8 mouse cellular contexts compared by ENCODE assay signal in the genomic region with DNA sequence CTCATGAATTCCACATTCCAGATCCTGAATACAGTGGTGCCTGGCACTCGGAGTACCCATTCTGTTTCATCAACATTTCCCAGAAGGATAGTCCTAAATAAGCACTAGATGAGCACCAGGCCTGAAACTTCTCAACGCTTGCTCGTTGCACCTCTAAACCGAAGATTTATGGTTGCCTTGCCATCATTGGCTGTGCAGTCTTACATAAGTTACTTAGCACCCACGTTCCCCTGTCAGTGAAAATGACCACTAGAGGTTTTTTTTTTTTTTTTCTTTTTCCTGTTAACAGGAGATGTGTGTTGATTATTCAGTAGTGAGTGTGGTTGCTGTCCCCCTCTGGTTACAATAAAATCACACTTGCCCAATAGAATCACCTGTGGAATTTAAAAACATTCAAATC. TPM values are rescaled to one million over a fixed set of nuclear protein-coding genes. Genes with fewer than 3 reads are reported as not detected.
DNase-seq lines count a peak whose midpoint lies in the region; ATAC-seq and TF ChIP-seq lines count a peak whose summit lies in the region.

No protein-coding gene starts in this region.

- H3K36me3 ChIP-seq in kidney, adult 2 months (ENCODE audit: control insufficient read depth, insufficient read depth, low read length), result no peaks in the 10 kb centered on the region
- no peaks in the 10 kb centered on the region for H3K36me3 ChIP-seq in hindbrain, embryonic 16.5 days (ENCODE audit: control insufficient read depth, insufficient read depth, low read length)
- no peaks in the 10 kb centered on the region for H3K36me3 ChIP-seq in midbrain, embryonic 12.5 days

- H3K27me3 ChIP-seq in kidney, adult 2 months (replicated peaks; ENCODE audit: control insufficient read depth, insufficient read depth, low read length), result no peaks in the 10 kb centered on the region
- no peaks in the 10 kb centered on the region for H3K27me3 ChIP-seq in hindbrain, embryonic 16.5 days (replicated peaks; ENCODE audit: control insufficient read depth, insufficient read depth, low read length)
- no peaks in the 10 kb centered on the region for H3K27me3 ChIP-seq in midbrain, embryonic 12.5 days

- TF ChIP-seq CTCF in kidney, adult 2 months (conservative IDR thresholded peaks at IDR 0.05; ENCODE audit: insufficient read depth, insufficient read length, low read depth, low read length), result no peak

- no peak for ATAC-seq in hindbrain, embryonic 16.5 days
- ATAC-seq in midbrain, embryonic 12.5 days (ENCODE audit: low FRiP score, low read depth), result no peak
- no peak for ATAC-seq in inflammation-experienced regulatory T-cells, adult 6 months

- DNase-seq in kidney, adult 2 months, result peak; percentile 12
- no peak for DNase-seq in kidney, postnatal 10 days
- DNase-seq in cerebellum, postnatal 25 days, result peak; percentile 6 to 12
- no peak for DNase-seq in spleen, adult 18-20 months
- no peak for DNase-seq in adrenal gland, postnatal 25 days

- H3K9me3 ChIP-seq in hindbrain, embryonic 16.5 days (ENCODE audit: control insufficient read depth, low read length), result no peaks in the 10 kb centered on the region
- no peaks in the 10 kb centered on the region for H3K9me3 ChIP-seq in midbrain, embryonic 12.5 days

- no peak overlapping the region; the same call in 1 of the 2 replicates for H3K4me3 ChIP-seq in kidney, adult 2 months (ENCODE audit: insufficient read depth, low read depth, low read length)
- no peak overlapping the region for H3K4me3 ChIP-seq in hindbrain, embryonic 16.5 days (ENCODE audit: low read length)
- H3K4me3 ChIP-seq in midbrain, embryonic 12.5 days, result no peak overlapping the region

- WGBS in kidney, adult 2 months, result 44% methylated on average over 5 of the region's 5 CpGs
- 31% methylated on average over 5 of the region's 5 CpGs for WGBS in hindbrain, embryonic 16.5 days
- WGBS in midbrain, embryonic 12.5 days, result 73% methylated on average over 5 of the region's 5 CpGs

- no peak overlapping the region; the same call in 1 of the 2 replicates for H3K9ac ChIP-seq in hindbrain, embryonic 16.5 days (ENCODE audit: low read depth, low read length)
- no peak overlapping the region for H3K9ac ChIP-seq in midbrain, embryonic 12.5 days (replicated peaks)

- peak overlapping the region; percentile 71 for H3K4me2 ChIP-seq in hindbrain, embryonic 16.5 days (ENCODE audit: low read length)
- peak overlapping the region; percentile 65 for H3K4me2 ChIP-seq in midbrain, embryonic 12.5 days (replicated peaks)

- peak overlapping the region; percentile 66 for H3K27ac ChIP-seq in kidney, adult 2 months (ENCODE audit: insufficient read depth, low read depth, low read length)
- H3K27ac ChIP-seq in hindbrain, embryonic 16.5 days (ENCODE audit: low read depth, low read length), result no peak overlapping the region
- no peak overlapping the region for H3K27ac ChIP-seq in midbrain, embryonic 12.5 days (replicated peaks)

- H3K4me1 ChIP-seq in kidney, adult 2 months (ENCODE audit: control insufficient read depth, insufficient read depth, low read length), result peaks cover 7% of the 10 kb centered on the region; the same call in 1 of the 2 replicates
- H3K4me1 ChIP-seq in hindbrain, embryonic 16.5 days (ENCODE audit: control insufficient read depth, insufficient read depth, low read depth, low read length), result peaks cover 3% of the 10 kb centered on the region; the same call in 1 of the 2 replicates
- peaks cover 13% of the 10 kb centered on the region for H3K4me1 ChIP-seq in midbrain, embryonic 12.5 days

- TF ChIP-seq POLR2A in kidney, adult 2 months (IDR thresholded peaks at IDR 0.05; ENCODE audit: low read depth, low read length), result no peak

RNA-seq across cellular contexts. Expression of a gene that starts 0.4 kb away (rescaled TPM):
- polyA plus RNA-seq in kidney, adult 2 months (2012; rRNA removed), result 1.9 and 2.5 TPM in 2 replicates
- polyA plus RNA-seq in hindbrain, embryonic 16.5 days (2015; fragmentation: Nextera tagmentation; extraction: Ambion mirVana), result 13.6 and 13.9 TPM in 2 replicates
- 12.8 and 12.9 TPM in 2 replicates for polyA plus RNA-seq in midbrain, embryonic 12.5 days (2016; fragmentation: Nextera tagmentation; extraction: Ambion mirVana)
- 1 to 10 TPM; 1.7 to 7.2 (median 6.5) TPM for polyA plus RNA-seq in inflammation-experienced regulatory T-cells, adult 6 months (2017; shearing (Covaris generic))
- total RNA-seq in adrenal gland, postnatal 25 days (2021), result 7.4 and 9.8 TPM in 2 replicates

RNA-seq across cellular contexts. Expression of a gene that starts 1.2 kb away (rescaled TPM):
- 3.3 and 3.8 TPM in 2 replicates for polyA plus RNA-seq in kidney, adult 2 months (2012; rRNA removed)
- 2.1 TPM in 2 replicates for polyA plus RNA-seq in hindbrain, embryonic 16.5 days (2015; fragmentation: Nextera tagmentation; extraction: Ambion mirVana)
- polyA plus RNA-seq in midbrain, embryonic 12.5 days (2016; fragmentation: Nextera tagmentation; extraction: Ambion mirVana), result 0.62 and 1.1 TPM in 2 replicates
- under 1 TPM in 1 of 3 experiments, not detected in 2; 0.75 TPM for polyA plus RNA-seq in inflammation-experienced regulatory T-cells, adult 6 months (2017; shearing (Covaris generic))
- total RNA-seq in adrenal gland, postnatal 25 days (2021), result 1.0 and 1.9 TPM in 2 replicates

Comparison
In these comparisons a context has a peak if more than half of its experiments do, and no peak if none do; other contexts are left out.
1. DNase-seq: peak in kidney, adult 2 months (single experiment) and cerebellum, postnatal 25 days (2 of 2); none in kidney, postnatal 10 days (single experiment), spleen, adult 18-20 months (0 of 2) and adrenal gland, postnatal 25 days (single experiment).